Mouse (Mus musculus) limb, embryonic 11.5 days (tissue): Measurements from ENCODE around the gene Radil. TPM values are rescaled to one million over a fixed set of nuclear protein-coding genes. Genes with fewer than 3 reads are reported as not detected.

Experiments
- ATAC-seq: fragments of 200-750 bp; cut with Nextera tagmentation; 2 replicates; pipeline ENCODE4 v1.8.0; 2017; ENCODE audit warnings: low read depth; ENCODE audit not compliant: insufficient number of reproducible peaks, low FRiP score, low TSS enrichment
- DNase-seq: peaks from one replicate; pipeline ENCODE4 v3.0.0-alpha.2; 2015; ENCODE audit warnings: low spot score
- H3K27ac ChIP-seq: fragments of 300-500 bp; sonication (generic); replicated peaks from 2 replicates; pipeline ENCODE4 v1.5.1; 2014; ENCODE audit warnings: low read depth, mild to moderate bottlenecking, low read length
- H3K27me3 ChIP-seq: fragments of 300-500 bp; sonication (generic); 2 replicates; pipeline ENCODE4 v1.6.1; 2014; ENCODE audit warnings: mild to moderate bottlenecking, low read length, mixed read lengths; ENCODE audit not compliant: control insufficient read depth, insufficient read depth
- H3K36me3 ChIP-seq: fragments of 300-500 bp; sonication (generic); 2 replicates; pipeline ENCODE4 v1.6.1; 2014; ENCODE audit warnings: mild to moderate bottlenecking, low read length, moderate library complexity, mixed read lengths; ENCODE audit not compliant: control insufficient read depth, insufficient read depth
- H3K4me1 ChIP-seq: fragments of 300-500 bp; sonication (generic); 2 replicates; pipeline ENCODE4 v1.6.1; 2014; ENCODE audit warnings: low read length, mixed read lengths; ENCODE audit not compliant: control insufficient read depth, insufficient read depth
- H3K4me2 ChIP-seq: fragments of 300-500 bp; sonication (generic); 2 replicates; pipeline ENCODE4 v1.6.1; 2014; ENCODE audit warnings: low read depth, mild to moderate bottlenecking, moderate library complexity; ENCODE audit not compliant: severe bottlenecking
- H3K4me3 ChIP-seq: fragments of 300-500 bp; sonication (generic); 2 replicates; pipeline ENCODE4 v1.5.1; 2014; ENCODE audit warnings: low read depth, low read length
- H3K9ac ChIP-seq: fragments of 300-500 bp; sonication (generic); 2 replicates; pipeline ENCODE4 v1.6.1; 2014; ENCODE audit warnings: mild to moderate bottlenecking, low read length
- H3K9me3 ChIP-seq: fragments of 300-500 bp; sonication (generic); 2 replicates; pipeline ENCODE4 v1.6.1; 2016; ENCODE audit warnings: low read length; ENCODE audit not compliant: control insufficient read depth
- WGBS: fragments of 180-500 bp; shearing (Covaris S2); extraction: QIAGEN DNeasy Blood & Tissue Kit; methylation state at CpG from one replicate; pipeline ENCODE4 v1.1.7; 2014; 5-methylcytosine and 5-hydroxymethylcytosine counted together
- polyA plus RNA-seq: library from polyadenylated mRNA; unstranded; fragments of >200 nt; fragmentation: Nextera tagmentation; extraction: Ambion mirVana; gene quantifications from 2 replicates; pipeline ENCODE4 v1.2.1, GENCODE M21; 2014

The Radil gene
- polyA plus RNA-seq = 1.1 and 1.8 TPM in 2 replicates

- peaks cover 6% of the 10 kb centered on the region; the same call in 1 of the 2 replicates for H3K27me3 ChIP-seq
- H3K36me3 ChIP-seq = no peaks in the 10 kb centered on the region
- DNase-seq = peak; percentile 97
- H3K9me3 ChIP-seq = no peaks in the 10 kb centered on the region
- 4% methylated on average over 53 of the region's 80 CpGs for WGBS
- peak within 1 kb of the TSS; percentile 47 for H3K4me3 ChIP-seq
- H3K4me1 ChIP-seq = peaks cover 14% of the 10 kb centered on the region
- peak within 1 kb of the TSS; percentile 58 for H3K9ac ChIP-seq
- peak; percentile 84 for ATAC-seq
- peak within 1 kb of the TSS; percentile 98 for H3K4me2 ChIP-seq
- H3K27ac ChIP-seq = no peak within 1 kb of the TSS
Observed at GRCm38 (mm10) chr5:142550706-142551652, at the start of gene Radil. Gene Radil, minus strand, starts transcription at chr5:142551098.

DNA sequence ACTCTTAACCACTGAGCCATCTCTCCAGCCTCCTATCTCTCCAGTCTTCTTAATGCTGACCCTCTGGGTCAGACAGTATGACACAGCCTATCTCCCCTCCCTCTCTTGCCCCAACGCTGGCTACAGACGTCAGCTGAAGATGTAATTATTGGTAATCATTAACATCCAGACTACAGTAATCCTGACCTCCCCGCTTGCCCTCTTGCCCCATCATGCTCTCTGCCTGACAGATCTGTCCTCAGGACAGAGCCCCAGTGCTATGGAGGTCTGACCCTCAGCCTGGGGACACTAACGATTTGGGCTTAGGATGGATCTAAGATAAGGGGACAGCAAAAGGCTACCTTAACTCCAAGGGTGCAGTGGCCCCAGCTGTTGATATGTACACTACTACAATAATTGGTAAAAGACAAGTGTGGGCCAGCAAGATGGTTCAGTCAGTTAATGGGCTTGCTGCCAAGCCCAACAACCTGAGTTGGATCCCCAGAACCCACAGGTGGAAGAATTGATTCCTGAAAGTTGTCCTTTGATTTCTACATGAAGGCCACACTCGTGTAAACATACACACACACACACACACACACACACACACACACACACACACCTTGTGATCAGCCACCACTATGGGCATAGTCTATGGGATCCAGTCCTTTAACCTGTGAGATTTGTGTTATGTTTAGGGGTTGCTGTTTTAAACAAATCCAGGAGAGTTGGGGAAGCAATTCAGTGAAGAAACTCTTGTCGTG, 46.9 kb upstream of the Radil start:
- H3K4me2 ChIP-seq = no peak overlapping the region
- H3K4me1 ChIP-seq = no peaks in the 10 kb centered on the region
- DNase-seq (no peak), ATAC-seq (no peak)
- no peak overlapping the region for H3K4me3 ChIP-seq
- H3K27me3 ChIP-seq = no peaks in the 10 kb centered on the region
- H3K9ac ChIP-seq = no peak overlapping the region
- no peak overlapping the region for H3K27ac ChIP-seq
- 61% methylated on average over 6 of the region's 6 CpGs for WGBS
- H3K36me3 ChIP-seq = no peaks in the 10 kb centered on the region
- H3K9me3 ChIP-seq = no peaks in the 10 kb centered on the region

DNA sequence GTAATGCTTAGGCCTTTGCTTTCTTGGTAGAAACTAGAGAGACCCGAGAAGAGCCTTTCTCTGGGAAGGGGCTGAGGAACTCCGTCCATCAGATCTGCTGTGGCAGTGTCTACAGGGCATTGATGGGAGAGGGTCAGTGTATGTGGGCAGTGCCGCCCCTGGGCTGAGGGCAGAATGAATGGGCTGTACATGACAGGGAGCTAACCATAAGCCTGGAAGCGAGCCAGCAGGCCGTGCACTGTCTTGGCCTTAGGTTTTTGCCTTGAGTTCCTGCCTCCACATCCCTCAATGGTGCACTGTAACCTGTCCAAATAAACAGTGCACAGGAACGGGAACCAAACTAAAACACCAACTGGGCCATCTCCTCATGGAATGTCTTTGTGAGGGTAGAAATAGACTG, 45.8 kb upstream of the Radil start:
- 88% methylated on average over 6 of the region's 6 CpGs for WGBS
- ATAC-seq = no peak
- H3K9ac ChIP-seq = no peak overlapping the region

GRCm38 (mm10) chr5:142595698-142596097, 44.8 kb upstream of the Radil start:
- 77% methylated on average over 3 of the region's 3 CpGs for WGBS
- Histone ChIP-seq H3K4me2 (no peak overlapping the region), H3K9ac (no peak overlapping the region), H3K4me3 (no peak overlapping the region), H3K4me1 (no peaks in the 10 kb centered on the region), H3K36me3 (no peaks in the 10 kb centered on the region), H3K27ac (no peak overlapping the region), H3K27me3 (no peaks in the 10 kb centered on the region), H3K9me3 (no peaks in the 10 kb centered on the region)
- no peak for ATAC-seq
- DNase-seq = no peak

More for the DNA sequence above, 45.8 kb upstream of the Radil start:
- no peak overlapping the region for H3K4me2 ChIP-seq
- no peak for DNase-seq
- no peak overlapping the region for H3K4me3 ChIP-seq
- H3K9me3 ChIP-seq = no peaks in the 10 kb centered on the region
- no peaks in the 10 kb centered on the region for H3K27me3 ChIP-seq
- H3K36me3 ChIP-seq = no peaks in the 10 kb centered on the region
- no peaks in the 10 kb centered on the region for H3K4me1 ChIP-seq
- no peak overlapping the region for H3K27ac ChIP-seq

DNA sequence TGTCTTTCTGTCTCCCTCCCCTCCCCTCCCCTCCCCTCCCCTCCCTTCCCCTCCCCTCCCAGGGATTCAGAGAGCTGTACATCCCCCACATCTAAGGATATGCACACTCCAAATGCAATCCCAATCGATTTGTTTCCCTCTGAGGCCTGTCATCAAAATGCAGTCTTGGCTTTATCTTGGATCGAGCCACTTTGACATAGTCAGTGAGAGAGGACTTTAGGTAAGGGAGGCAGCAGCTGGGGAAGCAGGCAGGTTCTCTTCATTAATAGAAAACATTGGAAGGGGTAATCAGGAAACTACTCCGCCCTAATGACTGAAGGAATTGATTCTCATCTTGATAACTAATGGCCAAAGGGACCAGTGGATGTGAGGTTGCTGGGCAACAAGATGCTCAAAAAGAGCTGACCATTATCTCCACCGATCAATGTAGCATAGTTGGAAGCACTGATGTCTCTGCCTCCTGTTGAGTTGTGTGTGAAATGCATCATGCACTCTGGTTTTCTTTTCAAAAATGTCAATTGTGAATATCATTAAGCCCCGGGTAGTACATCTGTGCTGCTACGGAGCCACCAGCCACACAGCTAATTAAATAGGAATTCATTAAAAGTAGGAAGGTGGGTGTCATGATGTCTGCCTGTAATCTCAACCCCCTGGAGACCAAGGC, 40.2 kb upstream of the Radil start:
- ATAC-seq (no peak), DNase-seq (no peak)
- Histone ChIP-seq H3K27me3 (no peaks in the 10 kb centered on the region), H3K4me3 (no peak overlapping the region), H3K36me3 (no peaks in the 10 kb centered on the region), H3K4me1 (no peaks in the 10 kb centered on the region), H3K9ac (no peak overlapping the region), H3K27ac (no peak overlapping the region), H3K9me3 (no peaks in the 10 kb centered on the region), H3K4me2 (no peak overlapping the region)
- WGBS = 81% methylated on average over 6 of the region's 6 CpGs

GRCm38 (mm10) chr5:142583616-142584126, 32.8 kb upstream of the Radil start:
- no peak for ATAC-seq
- 71% methylated on average over 14 of the region's 14 CpGs for WGBS
- no peak overlapping the region for H3K27ac ChIP-seq
- no peak overlapping the region for H3K9ac ChIP-seq
- H3K36me3 ChIP-seq = no peaks in the 10 kb centered on the region
- no peak overlapping the region for H3K4me2 ChIP-seq
- H3K9me3 ChIP-seq = no peaks in the 10 kb centered on the region; the same call in 1 of the 2 replicates
- H3K27me3 ChIP-seq = no peaks in the 10 kb centered on the region
- H3K4me1 ChIP-seq = no peaks in the 10 kb centered on the region
- no peak overlapping the region for H3K4me3 ChIP-seq
- no peak for DNase-seq

DNA sequence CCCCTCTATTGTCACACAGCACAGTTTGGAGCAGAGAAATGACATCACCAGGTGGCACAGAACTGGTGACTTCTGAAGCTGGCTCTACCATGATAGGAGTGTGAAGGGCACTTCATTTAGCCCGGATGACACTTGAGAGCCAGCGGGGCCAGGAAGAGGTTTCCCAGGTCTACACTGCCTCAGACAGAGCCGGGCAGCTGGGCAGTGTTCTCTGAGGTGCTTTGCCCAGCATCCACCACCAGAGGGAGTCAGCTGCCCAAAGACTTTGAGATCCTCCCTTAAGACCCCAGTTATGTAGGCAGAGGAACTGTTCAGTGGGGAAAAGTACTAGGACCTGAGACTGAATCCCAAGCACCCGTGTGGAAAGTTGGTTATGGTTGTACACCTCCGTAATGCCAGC, 30.6 kb upstream of the Radil start:
- no peak overlapping the region for H3K9ac ChIP-seq
- peaks cover 5% of the 10 kb centered on the region; the same call in 1 of the 2 replicates for H3K9me3 ChIP-seq
- no peak overlapping the region for H3K4me2 ChIP-seq
- no peaks in the 10 kb centered on the region for H3K36me3 ChIP-seq
- no peaks in the 10 kb centered on the region for H3K4me1 ChIP-seq
- H3K4me3 ChIP-seq = no peak overlapping the region
- peak; percentile 80 for DNase-seq
- no peak overlapping the region for H3K27ac ChIP-seq
- peak; percentile 3; the same call in 1 of the 2 replicates for ATAC-seq
- 12% methylated on average over 5 of the region's 5 CpGs for WGBS
- no peaks in the 10 kb centered on the region for H3K27me3 ChIP-seq

DNA sequence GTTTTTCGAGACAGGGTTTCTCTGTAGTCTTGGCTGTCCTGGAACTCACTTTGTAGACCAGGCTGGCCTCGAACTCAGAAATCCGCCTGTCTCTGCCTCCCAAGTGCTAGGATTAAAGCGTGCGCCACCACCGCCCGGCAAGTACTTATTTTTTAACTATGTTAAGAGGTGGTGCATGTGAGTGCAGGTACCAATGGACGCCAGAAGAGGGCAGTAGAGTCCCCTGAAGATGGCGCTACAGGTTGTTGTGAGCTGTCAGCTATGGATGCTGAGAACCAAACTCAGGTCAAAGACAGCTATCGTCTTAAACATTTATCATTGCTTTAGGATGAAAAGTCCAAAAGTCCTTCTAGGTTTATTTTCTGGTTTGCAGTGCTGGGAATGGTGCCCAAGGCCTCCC, 27.3 kb upstream of the Radil start:
- ATAC-seq = no peak
- peaks cover 5% of the 10 kb centered on the region; the same call in 1 of the 2 replicates for H3K9me3 ChIP-seq
- H3K4me2 ChIP-seq = no peak overlapping the region
- H3K4me3 ChIP-seq = no peak overlapping the region
- H3K9ac ChIP-seq = no peak overlapping the region
- 87% methylated on average over 10 of the region's 10 CpGs for WGBS
- H3K27ac ChIP-seq = no peak overlapping the region
- no peaks in the 10 kb centered on the region for H3K36me3 ChIP-seq
- no peaks in the 10 kb centered on the region for H3K27me3 ChIP-seq
- H3K4me1 ChIP-seq = no peaks in the 10 kb centered on the region
- DNase-seq = no peak
